Mouse (Mus musculus) pancreas, adult 10 weeks (tissue): ENCODE measurements around the gene Enam. TPM values are rescaled to one million over a fixed set of nuclear protein-coding genes. Genes with fewer than 3 reads are reported as not detected.

Experiments
- polyA plus RNA-seq: library from polyadenylated mRNA; stranded (reverse); fragments of 350-450 nt; fragmentation: Illumina TruSeq; extraction: RNeasy Lipid Tissue Mini Kit (QIAGEN cat#74804); gene quantifications from one replicate; pipeline ENCODE4 v1.2.3, GENCODE M21; 2015; ENCODE audit warnings: low read depth, low replicate concordance; ENCODE audit not compliant: insufficient read depth

The Enam gene
- not detected for polyA plus RNA-seq

DNA sequence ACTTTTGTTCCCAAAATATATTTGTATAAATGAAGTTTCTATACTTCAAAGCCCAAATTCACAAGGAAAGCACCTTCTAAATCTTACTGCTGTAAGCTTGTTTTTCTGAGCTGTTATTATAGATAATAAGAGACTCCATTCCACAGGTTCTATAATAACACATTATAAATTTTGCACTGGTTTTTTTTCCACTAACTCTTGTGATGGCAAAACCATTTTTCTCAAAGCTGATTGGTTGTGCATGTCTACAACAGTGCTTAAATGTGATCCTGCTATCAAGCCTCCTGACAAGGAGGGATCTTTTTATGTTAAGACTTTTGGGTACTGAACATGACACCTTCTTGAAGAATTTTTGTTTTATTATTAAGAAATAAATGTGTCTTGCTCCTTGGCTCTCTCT lies at the start of gene Enam:
Gene Enam (plus strand): TSS at position 301 of the 400 bp plus-strand sequence.

GRCm38 (mm10) chr5:88455691-88456090 lies 32.1 kb upstream of the Enam start, which contains the start of gene Ambn:
TSS of gene Ambn (plus strand) at chr5:88455991.

GRCm38 (mm10) chr5:88527657-88528056 lies 39.9 kb downstream of the Enam start, which contains the start of gene Jchain:
TSS of gene Jchain (minus strand) at chr5:88527891.

DNA sequence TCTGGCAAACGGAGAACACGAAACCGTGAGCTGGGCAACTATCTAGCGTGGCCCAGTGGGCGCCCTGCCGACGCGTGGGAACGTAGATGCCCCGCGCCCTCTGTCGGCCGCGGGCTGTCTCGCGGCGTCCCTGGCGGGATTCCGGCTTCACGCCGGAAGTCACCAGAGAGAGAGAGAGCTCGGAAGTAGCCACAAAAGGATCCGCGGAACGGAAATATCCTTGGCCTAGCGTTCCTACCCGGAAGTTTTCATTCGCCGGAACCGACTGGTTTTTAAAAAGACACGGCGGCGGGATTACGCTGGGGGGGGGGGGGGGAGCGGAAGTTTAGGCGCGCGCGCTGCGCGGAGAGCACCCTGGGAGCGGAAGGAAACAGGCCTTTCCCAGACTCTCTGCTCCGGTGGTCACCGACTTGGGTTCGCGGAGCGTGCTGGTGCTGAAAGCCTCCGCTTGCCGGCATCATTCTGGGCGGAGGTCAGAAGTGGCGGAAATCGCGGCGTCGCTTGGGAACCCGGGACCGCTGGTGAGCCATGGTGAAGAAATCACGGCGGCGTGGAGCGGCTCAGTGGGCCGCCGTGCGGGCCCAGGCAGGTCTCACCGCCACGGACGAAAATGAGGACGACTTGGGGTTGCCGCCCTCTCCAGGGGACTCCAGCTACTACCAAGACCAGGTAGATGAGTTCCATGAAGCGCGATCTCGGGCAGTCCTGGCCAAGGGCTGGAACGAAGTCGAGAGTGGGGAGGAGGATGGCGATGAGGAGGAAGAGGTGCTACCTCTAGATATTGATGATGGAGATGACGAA lies 66.5 kb downstream of the Enam start, which contains the start of gene Utp3:
Gene Utp3 (plus strand): TSS at position 377 of the 801 bp plus-strand sequence.

Other genes starting within 250 kb of the Enam start
- not detected for gene Gm7714, start 219.1 kb upstream of the Enam start, polyA plus RNA-seq
- gene Prol1, start 170.7 kb upstream of the Enam start, polyA plus RNA-seq, result not detected
- not detected for gene Amtn, start 111.9 kb upstream of the Enam start, polyA plus RNA-seq
- gene Ambn, start 32.0 kb upstream of the Enam start, polyA plus RNA-seq, result not detected
- gene Jchain, start 39.9 kb downstream of the Enam start, polyA plus RNA-seq, result 10.1 TPM
- gene Utp3, start 66.5 kb downstream of the Enam start, polyA plus RNA-seq, result 7.8 TPM
- gene Rufy3, start 77.1 kb downstream of the Enam start, polyA plus RNA-seq, result 5.2 TPM
- gene Grsf1, start 188.2 kb downstream of the Enam start, polyA plus RNA-seq, result 12.7 TPM
- gene Mob1b, start 232.9 kb downstream of the Enam start, polyA plus RNA-seq, result 2.9 TPM